Mouse (Mus musculus) heart, adult 11 months (tissue): Measurements from ENCODE around the gene Lmntd1.

Source experiments
- DNase-seq: peaks from one replicate; pipeline ENCODE4 v3.0.0; 2022

Lmntd1 gene

DNA sequence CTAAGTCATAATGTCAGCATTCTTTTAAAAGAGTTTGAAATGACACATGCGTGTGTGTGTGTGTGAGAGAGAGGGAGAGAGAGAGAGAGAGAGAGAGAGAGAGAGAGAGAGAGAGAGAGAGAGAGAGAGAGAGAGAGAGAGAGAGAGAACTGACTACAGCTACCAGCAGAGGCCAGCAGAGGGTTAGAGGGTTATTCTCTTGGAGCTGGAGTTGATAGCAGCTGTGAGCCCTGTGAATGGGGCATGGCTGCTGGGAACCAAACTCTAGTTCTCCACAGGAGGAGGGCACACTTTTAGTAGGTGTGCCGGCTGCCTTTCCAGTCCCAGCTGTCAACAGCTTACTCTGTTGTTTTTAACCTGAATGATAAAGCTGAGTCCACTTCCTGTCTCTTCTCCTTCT, 242.1 kb downstream of the Lmntd1 start:
- no peak for DNase-seq

DNA sequence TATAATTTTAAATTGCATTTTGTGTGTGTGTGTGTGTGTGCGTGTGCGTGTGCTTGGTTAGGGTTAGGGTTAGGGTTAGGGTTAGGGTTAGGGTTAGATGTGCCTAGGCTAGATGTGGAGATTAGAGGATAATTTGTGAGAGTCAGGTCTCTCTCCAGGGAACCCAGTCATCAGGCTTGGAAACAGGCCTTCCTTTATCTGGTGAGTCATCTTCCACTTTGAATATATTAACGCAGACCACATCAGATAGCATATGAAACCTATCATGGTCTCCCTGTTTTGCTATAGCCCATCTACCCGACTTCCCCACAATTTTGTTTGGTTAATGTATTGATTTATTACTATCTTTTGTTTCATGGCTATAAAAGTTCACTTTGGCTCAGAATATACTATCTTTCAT, 242.5 kb downstream of the Lmntd1 start:
- DNase-seq: no peak

GRCm38 (mm10) chr6:145370302-145370701, 243.8 kb downstream of the Lmntd1 start:
- no peak for DNase-seq

- DNase-seq: no peak
Measured at GRCm38 (mm10) chr6:145369290-145369689, 244.8 kb downstream of the Lmntd1 start.

- DNase-seq: peak; percentile 95
Measured at GRCm38 (mm10) chr6:145366488-145366887, 247.6 kb downstream of the Lmntd1 start.

DNA sequence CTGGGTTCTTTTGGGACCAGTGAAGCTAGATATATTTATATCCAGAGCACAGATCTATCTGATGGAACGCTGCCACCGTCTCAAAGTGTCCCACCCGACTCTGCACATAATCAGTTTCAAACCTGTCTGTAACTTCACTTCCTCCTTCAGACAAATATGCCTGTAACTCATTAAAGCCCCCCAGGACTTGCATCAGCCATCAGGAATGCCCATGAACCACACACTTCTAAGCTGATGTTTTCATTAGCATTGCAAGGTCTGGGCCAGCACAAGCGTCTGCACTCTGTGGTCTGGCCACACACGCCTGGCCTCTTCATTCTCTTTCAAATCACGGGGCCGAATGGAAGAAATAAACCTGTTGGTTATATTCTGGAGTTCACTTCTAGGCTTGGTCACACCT, 250.4 kb downstream of the Lmntd1 start:
- DNase-seq: no peak

DNA sequence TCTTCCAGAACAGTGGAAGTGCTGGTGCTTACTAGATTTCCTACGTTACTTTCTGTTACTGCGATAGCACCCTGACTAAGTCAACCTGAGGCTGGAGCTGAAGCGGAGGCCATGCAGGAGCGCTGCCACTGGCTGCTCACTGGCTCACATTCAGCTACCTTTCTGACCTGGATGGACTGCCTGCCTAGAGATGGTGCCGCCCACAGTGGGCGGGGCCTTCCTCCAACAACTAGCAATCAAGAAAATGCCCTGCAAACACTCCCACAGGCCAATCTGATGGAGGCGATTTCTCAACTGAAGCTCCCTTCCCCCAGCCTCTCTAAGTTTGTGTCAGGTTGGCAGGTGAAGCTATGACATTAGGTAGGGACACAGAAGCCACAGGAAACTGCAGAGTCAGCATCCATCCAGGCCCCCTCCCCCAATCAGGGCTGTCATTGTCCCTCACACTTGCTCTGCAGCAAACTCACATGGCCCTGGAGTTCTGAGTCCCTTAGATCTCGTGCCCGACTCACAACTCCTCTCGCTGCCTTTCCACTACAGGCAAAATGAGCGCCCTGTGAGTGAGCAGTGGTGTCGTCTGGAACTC, 252.9 kb downstream of the Lmntd1 start:
- DNase-seq: no peak

DNA sequence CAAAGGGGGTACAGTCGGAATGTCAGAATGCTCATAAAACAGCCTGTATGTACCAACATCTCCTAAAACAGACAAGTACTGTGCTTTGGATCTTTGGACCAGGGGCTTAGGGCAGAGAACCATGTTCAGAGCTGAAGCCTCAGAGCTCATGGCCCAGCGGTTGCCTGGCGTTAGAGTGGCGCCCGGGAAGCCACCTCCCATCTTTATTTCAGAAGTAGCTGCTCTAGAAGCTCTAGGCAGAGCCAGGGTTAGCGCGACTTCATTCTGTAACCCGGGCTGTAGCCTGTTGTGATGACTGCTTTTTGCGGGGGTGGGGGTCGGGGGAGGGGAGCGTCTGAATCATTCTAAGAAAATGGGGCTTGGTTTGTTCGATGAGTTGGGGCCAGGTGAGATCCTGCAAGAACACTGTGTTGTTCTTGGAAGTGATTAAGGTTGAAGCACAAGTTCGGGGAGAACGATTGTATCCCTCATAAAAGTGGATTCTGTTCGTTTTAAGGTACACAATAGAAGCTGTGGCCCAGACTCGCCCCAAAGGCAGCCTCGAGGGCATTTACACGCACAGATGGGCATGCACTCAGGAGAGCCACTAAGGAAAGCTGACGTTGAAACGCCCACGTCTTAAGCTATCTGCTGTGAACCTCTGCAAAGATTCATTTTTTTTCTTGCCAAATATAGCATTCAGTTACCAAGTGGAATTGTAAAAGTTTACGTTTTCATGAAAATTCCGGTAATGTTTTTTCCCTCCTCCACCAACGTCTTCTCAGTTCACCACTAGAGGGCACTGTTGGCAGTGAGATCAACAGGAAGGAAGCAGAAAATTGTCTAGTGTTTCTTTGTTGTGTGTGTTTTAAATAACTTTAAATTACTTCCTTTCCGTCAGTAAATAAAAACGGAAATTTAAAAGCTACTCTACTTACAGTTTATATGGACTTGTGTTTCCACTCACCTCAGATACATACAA, 254.4 kb downstream of the Lmntd1 start:
- DNase-seq: no peak

- DNase-seq: no peak
Measured at GRCm38 (mm10) chr6:145358001-145358400, 256.1 kb downstream of the Lmntd1 start.

- DNase-seq: no peak
Measured at GRCm38 (mm10) chr6:145353806-145354205, 260.3 kb downstream of the Lmntd1 start.

DNA sequence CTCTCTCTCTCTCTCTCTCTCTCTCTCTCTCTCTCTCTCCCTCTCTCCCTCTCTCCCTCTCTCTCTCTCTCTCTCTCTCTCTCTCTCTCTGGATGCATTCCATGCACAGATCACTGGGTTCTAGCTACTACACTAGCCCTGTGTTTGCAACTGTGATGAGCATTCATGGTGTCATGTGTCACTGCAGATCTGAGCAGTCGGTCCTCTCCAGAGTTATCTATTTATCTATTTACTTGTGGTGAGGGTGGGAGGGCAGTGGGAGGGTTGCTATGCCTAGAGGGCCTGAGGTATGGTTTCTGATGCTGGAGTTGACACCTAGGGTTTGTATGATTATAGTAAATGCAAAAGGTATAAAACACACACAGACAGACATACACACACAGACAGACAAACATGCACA, 261.4 kb downstream of the Lmntd1 start:
- DNase-seq: no peak

- no peak for DNase-seq
Measured at GRCm38 (mm10) chr6:145348196-145348915, 265.8 kb downstream of the Lmntd1 start.

DNA sequence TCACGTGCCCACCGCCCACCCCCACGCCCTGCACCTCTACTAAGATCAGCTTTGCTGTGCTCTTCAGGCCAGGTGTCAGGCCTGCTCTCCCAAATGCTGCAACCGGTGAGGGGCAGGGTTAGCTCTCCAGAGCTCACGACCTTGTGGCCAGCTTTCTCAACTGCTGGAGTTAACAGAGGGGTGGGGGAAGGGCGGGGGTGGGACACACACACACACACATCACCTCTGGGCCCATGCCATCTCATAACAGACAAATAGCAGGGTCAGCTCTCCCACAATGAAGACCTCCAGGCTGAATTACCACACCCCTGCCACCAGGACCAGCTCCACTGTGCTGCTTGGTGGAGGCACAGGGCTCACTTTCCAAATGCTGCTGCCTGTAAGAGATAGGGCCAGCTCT, 266.5 kb downstream of the Lmntd1 start:
- DNase-seq: no peak

GRCm38 (mm10) chr6:145346789-145347557, 267.1 kb downstream of the Lmntd1 start:
- DNase-seq: peak; percentile 91

DNA sequence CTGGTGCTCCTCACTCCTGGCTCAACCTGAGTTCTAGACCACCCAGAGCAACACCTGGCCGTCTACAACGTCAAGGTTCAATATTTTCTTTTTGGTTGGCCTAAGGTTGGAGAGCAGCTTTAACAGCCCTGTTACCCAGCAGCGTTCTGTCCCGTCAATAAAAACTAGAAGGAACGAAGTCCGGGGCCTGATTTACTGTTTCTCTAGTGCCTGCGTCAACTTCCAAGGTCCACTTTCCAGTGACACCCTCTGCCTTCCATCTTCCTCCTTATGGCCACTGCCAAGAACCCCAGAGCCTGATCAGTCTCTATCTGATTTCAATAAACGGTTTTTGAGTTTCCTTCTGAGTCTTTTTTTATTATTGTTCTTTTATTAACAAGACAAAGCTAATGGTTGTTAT, 267.8 kb downstream of the Lmntd1 start:
- DNase-seq: no peak

- no peak for DNase-seq
Measured at GRCm38 (mm10) chr6:145344719-145345118, 269.4 kb downstream of the Lmntd1 start.

- no peak for DNase-seq
Measured at GRCm38 (mm10) chr6:145343457-145343856, 270.7 kb downstream of the Lmntd1 start.

DNA sequence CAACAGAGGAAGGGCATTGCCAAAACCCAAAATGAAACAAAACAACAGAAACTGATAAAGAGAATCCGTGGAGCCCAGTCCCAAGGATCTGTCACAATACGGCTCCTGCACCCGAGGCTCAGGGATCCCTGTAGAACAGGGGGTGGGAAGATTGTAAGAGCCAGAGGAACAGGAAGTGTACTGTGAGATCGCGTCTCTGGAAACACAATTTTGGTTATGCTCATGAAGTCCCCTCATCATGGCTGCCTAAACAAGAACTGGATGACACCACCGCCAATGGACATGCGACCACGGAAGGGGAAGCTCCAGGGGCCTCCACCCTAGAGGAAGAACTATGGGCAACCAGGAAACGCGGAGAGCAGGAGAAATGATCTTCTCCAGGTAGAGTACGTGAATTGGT, 271.3 kb downstream of the Lmntd1 start:
- DNase-seq: no peak

DNA sequence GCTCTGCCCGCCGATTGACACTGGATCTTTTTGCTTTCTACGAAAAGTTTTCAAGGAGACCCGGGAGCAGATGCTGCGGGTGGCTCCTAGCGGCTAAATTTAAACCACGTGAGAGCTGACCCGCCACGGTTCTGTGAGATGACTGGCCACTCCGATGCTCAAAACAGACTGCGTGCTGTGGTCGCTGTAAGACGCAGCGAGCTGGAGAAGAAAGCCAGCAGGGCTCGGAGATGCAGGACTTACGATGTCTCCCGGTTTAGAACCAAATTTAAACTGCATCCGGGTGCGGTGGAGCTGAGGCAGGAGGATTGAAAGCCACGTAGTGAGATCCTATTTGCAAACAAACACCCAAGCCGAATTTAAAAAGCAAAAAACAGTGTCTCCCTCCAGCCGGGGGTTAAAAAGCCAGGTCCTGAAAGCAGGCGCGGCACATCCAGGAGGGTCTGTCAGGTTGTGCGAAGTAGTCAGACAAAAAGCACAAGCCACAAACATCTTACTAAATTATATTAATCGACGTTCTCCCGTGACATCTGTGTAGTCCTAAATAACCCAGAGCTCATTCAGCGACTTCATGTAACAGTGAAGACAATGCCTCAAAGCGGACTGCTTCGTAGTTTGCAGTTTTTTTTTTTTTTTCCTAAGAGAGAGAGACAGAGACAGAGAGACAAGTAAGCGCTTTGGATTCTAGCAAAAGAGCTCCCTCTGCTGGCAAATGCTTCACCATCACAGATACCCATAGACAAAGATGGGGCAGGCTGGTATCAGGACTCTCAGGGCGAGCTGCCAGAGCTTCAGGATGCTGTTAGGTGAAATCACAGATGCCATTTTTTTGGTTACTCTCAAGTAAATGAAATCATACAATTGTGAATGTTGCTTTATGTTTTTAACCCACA, 272.6 kb downstream of the Lmntd1 start:
- peak; percentile 99 for DNase-seq

DNA sequence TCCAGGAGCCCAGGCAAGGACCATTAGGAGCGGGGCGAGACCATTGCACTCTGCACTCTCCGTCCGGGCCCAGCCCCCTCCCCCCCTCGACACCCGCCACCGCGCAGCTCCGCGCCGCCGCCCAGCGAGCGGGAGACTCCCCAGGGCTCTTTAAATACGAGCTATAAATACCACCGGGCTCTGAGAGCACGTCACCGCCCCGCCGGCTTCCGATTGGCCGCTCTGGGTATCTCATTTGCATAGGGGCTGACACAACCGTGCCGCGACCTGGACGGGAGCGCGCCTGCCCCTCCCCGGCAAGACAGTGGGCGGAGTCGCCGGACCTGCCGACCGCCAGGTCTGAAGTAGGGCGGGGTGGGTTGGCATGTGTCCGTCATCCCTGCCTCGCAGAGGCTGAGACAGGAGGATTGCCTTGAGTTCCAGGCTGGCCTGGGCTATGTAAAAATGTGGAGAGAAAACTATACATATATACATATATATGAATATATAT, 273.4 kb downstream of the Lmntd1 start:
- DNase-seq: peak; percentile 100

GRCm38 (mm10) chr6:145339956-145340656, 274.0 kb downstream of the Lmntd1 start:
- peak; percentile 99 for DNase-seq
